Mouse (Mus musculus) forebrain, embryonic 14.5 days (tissue): ENCODE measurements around the gene H2-T23. TPM values are rescaled to one million over a fixed set of nuclear protein-coding genes. Genes with fewer than 3 reads are reported as not detected.

Experiments
- ATAC-seq: fragments of 200-750 bp; cut with Nextera tagmentation; 2 replicates; pipeline ENCODE4 v1.8.0; 2017; ENCODE audit warnings: mild to moderate bottlenecking, moderate library complexity
- DNase-seq: peaks from one replicate; pipeline ENCODE4 v3.0.0-alpha.2; 2015; ENCODE audit warnings: low spot score
- H3K27ac ChIP-seq: fragments of 300-500 bp; sonication (generic); 2 replicates; pipeline ENCODE4 v1.5.1; 2014; ENCODE audit warnings: low read depth, mild to moderate bottlenecking, control low read depth, low read length, moderate library complexity
- H3K27me3 ChIP-seq: fragments of 300-500 bp; sonication (generic); replicated peaks from 2 replicates; pipeline ENCODE4 v1.6.1; 2014; ENCODE audit warnings: low read length, control low read depth, mixed read lengths; ENCODE audit not compliant: control insufficient read depth, insufficient read depth
- H3K36me3 ChIP-seq: fragments of 300-500 bp; sonication (generic); 2 replicates; pipeline ENCODE4 v1.6.1; 2014; ENCODE audit warnings: low read length, control low read depth; ENCODE audit not compliant: control insufficient read depth, insufficient read depth
- H3K4me1 ChIP-seq: fragments of 300-500 bp; sonication (generic); 2 replicates; pipeline ENCODE4 v1.6.1; 2014; ENCODE audit warnings: antibody characterized with exemption, low read length, control low read depth; ENCODE audit not compliant: control insufficient read depth, insufficient read depth
- H3K4me2 ChIP-seq: fragments of 300-500 bp; sonication (generic); 2 replicates; pipeline ENCODE4 v1.6.1; 2014; ENCODE audit warnings: mild to moderate bottlenecking, control low read depth, low read length
- H3K4me3 ChIP-seq: fragments of 300-500 bp; sonication (generic); 2 replicates; pipeline ENCODE4 v1.5.1; 2014; ENCODE audit warnings: low read depth, low read length, control low read depth
- H3K9ac ChIP-seq: fragments of 300-500 bp; sonication (generic); 2 replicates; pipeline ENCODE4 v1.6.1; 2014; ENCODE audit warnings: mild to moderate bottlenecking, low read length, control low read depth, moderate library complexity
- H3K9me3 ChIP-seq: fragments of 300-500 bp; sonication (generic); replicated peaks from 2 replicates; pipeline ENCODE4 v1.6.1; 2016; ENCODE audit warnings: low read length, control low read depth, mixed read lengths; ENCODE audit not compliant: control insufficient read depth
- WGBS: fragments of 180-500 bp; shearing (Covaris S2); extraction: QIAGEN DNeasy Blood & Tissue Kit; methylation state at CpG from one replicate; pipeline ENCODE4 v1.1.7; 2014; 5-methylcytosine and 5-hydroxymethylcytosine counted together
- polyA plus RNA-seq: library from polyadenylated mRNA; unstranded; fragments of >200 nt; fragmentation: Nextera tagmentation; extraction: Ambion mirVana; gene quantifications from 2 replicates; pipeline ENCODE4 v1.2.1, GENCODE M21; 2014

H2-T23 gene
- polyA plus RNA-seq, 1 experiment from 2014 or later, result 5.6 TPM

DNA sequence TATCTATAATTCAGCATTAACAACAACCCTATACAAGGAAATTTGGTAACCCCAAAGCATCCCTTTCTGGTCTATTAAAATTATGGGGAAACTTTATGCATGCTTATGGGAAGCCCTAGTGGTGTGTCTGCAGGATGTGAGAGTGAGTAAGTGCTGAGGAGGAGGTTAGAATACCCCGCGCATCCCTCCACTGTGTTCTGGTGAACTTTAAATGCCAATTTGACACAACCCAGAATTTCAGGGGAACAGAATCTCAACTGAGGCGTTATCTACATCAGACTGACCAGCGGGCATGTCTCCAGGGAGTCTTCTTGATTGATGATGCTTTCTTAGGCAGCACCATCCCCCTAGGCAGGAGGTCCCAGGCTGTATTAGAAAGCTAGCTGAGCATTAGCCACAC, 6.8 kb downstream of the H2-T23 start:
- Histone ChIP-seq H3K27ac (no peak overlapping the region), H3K4me1 (no peaks in the 10 kb centered on the region), H3K9ac (no peak overlapping the region), H3K27me3 (no peaks in the 10 kb centered on the region), H3K36me3 (no peaks in the 10 kb centered on the region), H3K9me3 (no peaks in the 10 kb centered on the region), H3K4me2 (no peak overlapping the region), H3K4me3 (no peak overlapping the region)
- DNase-seq (no peak), ATAC-seq (no peak)
- 85% methylated on average over 4 of the region's 4 CpGs for WGBS

DNA sequence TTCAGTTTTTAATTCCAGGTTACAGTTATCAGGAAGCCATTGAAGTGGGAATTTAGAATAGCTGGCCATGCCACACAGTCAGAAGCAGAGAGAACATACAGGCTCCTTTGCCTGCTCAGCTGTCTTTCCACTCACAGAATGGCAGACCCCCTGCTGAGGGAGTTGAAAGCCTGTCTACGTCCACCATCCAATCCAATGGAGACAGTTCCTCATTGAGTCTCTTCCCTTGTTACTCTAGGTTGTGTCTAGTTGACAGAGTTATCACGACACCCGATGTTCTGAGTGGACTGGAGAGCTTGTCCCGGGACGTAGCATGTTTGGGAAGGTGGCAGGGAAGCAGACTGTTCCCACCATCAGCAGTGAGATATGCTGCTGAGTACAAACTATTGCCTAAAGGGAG, 7.5 kb downstream of the H2-T23 start:
- Histone ChIP-seq H3K4me2 (no peak overlapping the region), H3K27me3 (no peaks in the 10 kb centered on the region), H3K9ac (no peak overlapping the region), H3K36me3 (no peaks in the 10 kb centered on the region), H3K4me1 (no peaks in the 10 kb centered on the region), H3K9me3 (no peaks in the 10 kb centered on the region), H3K27ac (no peak overlapping the region), H3K4me3 (no peak overlapping the region)
- 60% methylated on average over 5 of the region's 5 CpGs for WGBS
- DNase-seq (no peak), ATAC-seq (no peak)

DNA sequence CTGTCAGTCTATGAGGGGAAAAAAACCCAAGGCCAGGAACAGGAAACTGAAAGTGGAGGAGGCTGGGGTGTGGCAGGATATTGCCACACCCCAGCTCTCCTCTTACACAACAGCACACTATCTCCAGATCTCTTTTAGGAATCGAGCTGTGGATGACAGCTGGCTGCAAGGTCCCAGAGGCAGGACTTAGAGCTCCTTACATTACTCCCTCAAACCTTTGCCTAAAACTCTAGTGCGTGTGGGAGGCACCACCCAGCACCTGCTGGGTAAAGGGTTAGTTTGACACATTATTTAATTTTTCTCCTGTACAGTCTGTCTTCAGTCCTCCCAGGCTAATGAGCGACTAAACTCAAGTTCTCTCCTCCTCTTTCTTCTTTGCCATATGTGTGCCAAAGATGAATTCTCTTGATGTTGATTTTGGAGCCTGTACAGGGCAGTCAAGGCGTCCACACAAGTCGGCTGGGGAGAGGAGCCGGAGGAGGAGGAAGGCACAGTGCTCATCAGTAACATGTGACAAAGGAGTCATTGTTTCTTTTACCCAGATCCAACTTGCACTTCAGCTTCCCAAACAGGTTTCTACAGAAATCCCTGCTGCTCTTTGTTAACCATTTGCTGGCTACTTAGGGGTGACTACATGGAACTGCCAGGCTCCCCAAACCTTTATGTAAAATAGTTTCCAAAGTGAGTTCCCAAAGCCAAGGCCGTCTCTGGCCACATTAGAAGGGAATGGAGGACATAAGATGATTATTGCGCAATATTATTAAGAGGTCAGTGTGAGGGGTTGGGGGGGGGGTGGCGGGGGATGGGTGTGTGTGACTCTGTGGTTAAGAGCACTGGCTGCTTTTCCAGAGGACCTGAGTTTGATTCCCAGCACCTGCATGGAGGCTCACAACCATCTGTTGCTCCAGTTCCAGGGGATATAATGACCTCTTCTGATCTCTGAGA, 8.7 kb downstream of the H2-T23 start:
- ATAC-seq (no peak), DNase-seq (no peak)
- 60% methylated on average over 9 of the region's 9 CpGs for WGBS
- H3K9ac ChIP-seq, result no peak overlapping the region
- H3K27me3 ChIP-seq, result no peaks in the 10 kb centered on the region
- no peak overlapping the region for H3K4me2 ChIP-seq
- H3K4me3 ChIP-seq, result no peak overlapping the region
- H3K9me3 ChIP-seq, result no peaks in the 10 kb centered on the region
- no peak overlapping the region for H3K27ac ChIP-seq
- H3K36me3 ChIP-seq, result no peaks in the 10 kb centered on the region
- no peaks in the 10 kb centered on the region for H3K4me1 ChIP-seq

DNA sequence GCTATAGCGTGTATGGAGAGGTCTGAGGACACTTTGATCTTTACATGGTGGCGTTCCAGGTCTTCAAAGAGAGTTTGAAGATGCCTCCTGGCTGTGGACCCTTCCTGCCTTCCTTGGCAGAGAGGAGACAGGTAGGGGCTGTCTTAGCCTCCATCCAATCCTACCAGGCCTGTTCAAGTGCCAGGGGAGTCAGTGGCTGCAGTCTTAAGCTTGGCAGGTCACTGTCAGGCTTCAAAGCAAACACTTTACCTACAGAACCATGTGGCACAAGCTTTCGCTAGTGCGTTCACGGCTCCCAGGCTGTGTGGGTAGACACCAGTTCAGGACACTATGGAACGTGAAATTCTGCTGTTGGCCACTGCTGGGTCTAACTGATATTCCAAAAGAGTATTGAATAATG, 9.7 kb downstream of the H2-T23 start:
- Histone ChIP-seq H3K9ac (no peak overlapping the region), H3K4me3 (no peak overlapping the region), H3K4me1 (no peaks in the 10 kb centered on the region), H3K27ac (no peak overlapping the region), H3K4me2 (no peak overlapping the region), H3K27me3 (no peaks in the 10 kb centered on the region), H3K9me3 (no peaks in the 10 kb centered on the region), H3K36me3 (no peaks in the 10 kb centered on the region)
- no peak for ATAC-seq
- DNase-seq, result no peak
- WGBS, result 92% methylated on average over 6 of the region's 6 CpGs

DNA sequence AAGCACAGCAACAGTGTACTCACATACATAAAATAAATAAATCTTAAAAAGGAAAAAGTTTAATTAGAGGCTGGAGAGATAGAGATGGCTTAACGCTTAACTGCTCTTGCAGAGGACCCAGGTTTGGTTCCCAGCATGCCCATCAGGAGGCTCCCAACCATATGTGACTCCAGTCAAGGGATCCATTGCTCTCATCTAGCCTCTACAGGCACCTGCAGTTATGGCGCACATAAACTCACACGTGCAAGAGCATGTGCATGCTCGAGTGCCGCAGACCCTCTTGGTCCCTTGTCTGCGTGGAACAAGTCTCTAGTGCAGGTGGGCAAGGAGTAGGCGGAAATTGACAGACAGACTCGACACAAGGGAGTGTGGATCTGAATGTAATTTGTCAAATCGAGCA, 10.6 kb downstream of the H2-T23 start:
- Histone ChIP-seq H3K27me3 (no peaks in the 10 kb centered on the region), H3K27ac (no peak overlapping the region), H3K9ac (no peak overlapping the region), H3K4me3 (no peak overlapping the region), H3K4me2 (no peak overlapping the region), H3K4me1 (no peaks in the 10 kb centered on the region), H3K36me3 (no peaks in the 10 kb centered on the region), H3K9me3 (no peaks in the 10 kb centered on the region)
- WGBS, result 94% methylated on average over 9 of the region's 9 CpGs
- no peak for ATAC-seq
- DNase-seq, result no peak

DNA sequence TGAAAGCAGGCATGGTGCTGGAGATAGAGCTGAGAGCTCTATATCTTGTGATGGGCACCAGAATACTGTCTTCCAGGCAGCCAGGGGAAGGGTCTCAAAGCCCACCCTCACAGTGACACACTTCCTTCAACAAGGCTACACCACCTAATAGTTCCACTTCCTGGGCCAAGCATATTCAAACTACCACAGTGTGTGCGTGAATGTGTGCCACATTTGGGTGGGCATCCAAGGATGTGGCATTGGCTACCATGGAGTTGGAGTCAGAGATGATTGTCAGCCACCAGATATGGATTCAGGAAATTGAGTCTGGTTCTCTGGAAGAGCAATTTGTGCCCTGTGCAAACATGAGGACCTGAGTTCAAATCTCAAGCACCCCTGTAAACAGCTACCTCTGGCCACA, 11.3 kb downstream of the H2-T23 start:
- Histone ChIP-seq H3K27ac (no peak overlapping the region), H3K4me3 (no peak overlapping the region), H3K9me3 (no peaks in the 10 kb centered on the region), H3K36me3 (no peaks in the 10 kb centered on the region), H3K27me3 (no peaks in the 10 kb centered on the region), H3K4me2 (no peak overlapping the region), H3K9ac (no peak overlapping the region), H3K4me1 (no peaks in the 10 kb centered on the region)
- 93% methylated on average over 1 of the region's 1 CpGs for WGBS
- ATAC-seq (no peak), DNase-seq (no peak)

DNA sequence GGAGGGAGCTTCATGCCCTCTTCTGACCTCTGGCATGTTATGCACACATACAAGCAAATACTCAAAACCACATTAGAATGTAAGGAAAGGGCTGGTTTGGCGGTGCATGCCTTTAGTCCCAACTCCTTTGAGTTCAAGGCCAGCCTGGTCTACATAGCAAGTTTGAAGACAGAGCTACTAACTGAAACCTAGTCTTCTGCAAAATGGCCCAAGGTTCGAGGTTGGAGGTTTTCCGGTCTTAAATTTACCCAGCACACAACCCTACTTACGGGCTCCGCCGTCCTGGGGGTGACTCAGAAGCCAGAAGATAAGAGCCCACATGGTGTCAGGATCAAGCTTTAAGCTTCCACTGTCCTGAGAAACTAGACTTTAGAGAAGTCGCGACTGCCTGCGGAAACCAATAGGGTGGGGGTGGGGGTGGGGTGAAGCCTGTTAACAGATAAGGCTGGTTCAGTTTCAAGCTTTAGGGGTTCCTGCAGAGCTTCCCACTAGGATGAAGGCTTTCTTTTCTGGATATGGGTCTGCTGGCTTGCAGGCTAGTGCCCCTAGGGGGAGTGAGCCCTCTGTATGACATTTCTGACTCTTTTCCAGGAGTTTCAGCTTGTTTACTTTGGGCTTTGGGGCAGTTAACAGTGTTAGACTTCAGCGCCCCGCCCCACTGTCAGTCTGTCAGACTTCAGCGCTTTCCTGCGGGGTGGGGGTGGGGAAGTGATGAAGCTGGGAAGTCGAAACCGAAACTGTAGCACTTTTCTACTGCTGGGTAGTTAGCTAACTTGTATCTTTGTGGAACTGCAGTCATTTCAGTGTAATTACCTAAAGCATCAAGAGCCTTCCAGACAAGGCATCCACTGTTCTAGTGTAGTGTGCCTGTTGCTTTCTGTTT, 12.2 kb downstream of the H2-T23 start, which contains the start of gene H2-T24:
TSS of gene H2-T24 (minus strand) at position 370 of the 883 bp plus-strand sequence.
- Histone ChIP-seq H3K4me2 (no peak within 1 kb of the TSS), H3K27me3 (no peaks in the 10 kb centered on the region), H3K4me1 (no peaks in the 10 kb centered on the region), H3K4me3 (no peak within 1 kb of the TSS), H3K9me3 (no peaks in the 10 kb centered on the region), H3K9ac (no peak within 1 kb of the TSS), H3K27ac (no peak within 1 kb of the TSS), H3K36me3 (no peaks in the 10 kb centered on the region; the same call in 1 of the 2 replicates)
- DNase-seq, result peak; percentile 13
- ATAC-seq, result no peak
- WGBS, result 39% methylated on average over 15 of the region's 15 CpGs

DNA sequence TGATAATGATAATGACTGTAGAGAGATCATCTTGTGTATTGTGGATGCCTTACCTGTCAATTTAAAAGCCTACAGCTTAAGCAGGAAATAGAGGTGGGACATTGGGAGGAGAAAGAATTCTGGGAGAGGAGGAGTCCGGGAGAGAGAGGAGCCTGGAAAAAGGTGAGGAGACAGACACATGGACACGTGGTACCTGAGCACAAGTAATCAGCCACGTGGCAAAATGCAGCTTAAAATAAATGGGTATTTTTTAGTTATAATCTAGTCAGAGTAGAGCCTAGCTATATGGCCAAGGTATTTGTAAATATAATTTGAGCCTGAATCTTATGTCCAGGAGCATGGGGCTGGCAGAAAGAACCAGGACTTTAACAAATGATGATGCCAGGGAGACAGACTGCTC, 13.1 kb downstream of the H2-T23 start:
- DNase-seq, result no peak
- H3K4me3 ChIP-seq, result no peak overlapping the region
- 76% methylated on average over 3 of the region's 3 CpGs for WGBS

More for the DNA sequence above, 13.1 kb downstream of the H2-T23 start:
- no peaks in the 10 kb centered on the region for H3K4me1 ChIP-seq
- ATAC-seq, result no peak
- no peak overlapping the region for H3K4me2 ChIP-seq
- H3K36me3 ChIP-seq, result peaks cover 8% of the 10 kb centered on the region
- no peaks in the 10 kb centered on the region for H3K9me3 ChIP-seq
- no peaks in the 10 kb centered on the region for H3K27me3 ChIP-seq
- no peak overlapping the region for H3K9ac ChIP-seq
- no peak overlapping the region for H3K27ac ChIP-seq
